Mouse (Mus musculus): ENCODE results near the gene Usp35. TPM values are rescaled to one million over a fixed set of nuclear protein-coding genes. Genes with fewer than 3 reads are reported as not detected.

The Usp35 gene
- polyA plus RNA-seq, 1 experiment from 2014 or later: 1.5 TPM

DNA sequence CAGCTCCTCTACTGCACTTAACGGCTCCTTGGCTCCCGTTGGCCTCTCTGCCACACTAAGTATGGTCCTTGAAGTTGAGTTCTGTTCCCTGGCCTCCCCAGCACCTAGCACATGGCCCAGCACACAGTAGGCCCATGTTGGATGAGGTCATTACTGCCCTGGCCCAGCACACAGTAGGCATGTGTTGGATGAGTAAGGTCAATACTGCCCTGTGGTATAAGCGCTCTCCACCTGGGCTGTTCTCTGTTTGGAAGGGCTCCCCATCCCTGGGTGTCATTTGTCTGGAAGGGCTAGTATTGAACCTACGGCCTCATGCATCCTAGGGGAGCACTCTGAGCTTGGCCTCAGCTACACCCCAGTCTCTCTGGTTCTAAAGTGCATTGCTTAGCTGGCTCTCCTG is 4.4 kb downstream of the Usp35 start:
- 64% methylated on average over 4 of the region's 4 CpGs for WGBS
- no peak overlapping the region for H3K4me2 ChIP-seq (replicated peaks; ENCODE audit: low read depth, low read length)
- no peak for ATAC-seq
- no peak overlapping the region for H3K4me3 ChIP-seq (ENCODE audit: low read depth, low read length)
- H3K9me3 ChIP-seq (ENCODE audit: low read length): no peaks in the 10 kb centered on the region
- no peak overlapping the region for H3K9ac ChIP-seq (replicated peaks; ENCODE audit: low read depth)
- H3K27me3 ChIP-seq (replicated peaks; ENCODE audit: insufficient read depth, low read length): peaks cover 18% of the 10 kb centered on the region; the same call in 1 of the 2 replicates
- TF ChIP-seq EP300 (IDR thresholded peaks at IDR 0.05) (no peak), CTCF (IDR thresholded peaks at IDR 0.05) (no peak)
- no peak overlapping the region for H3K27ac ChIP-seq (ENCODE audit: low read length)
- no peaks in the 10 kb centered on the region for H3K4me1 ChIP-seq (ENCODE audit: insufficient read depth, low read depth, low read length)
- no peaks in the 10 kb centered on the region for H3K36me3 ChIP-seq (ENCODE audit: insufficient read depth, low read length)
- no peak for DNase-seq (ENCODE audit: low spot score)

DNA sequence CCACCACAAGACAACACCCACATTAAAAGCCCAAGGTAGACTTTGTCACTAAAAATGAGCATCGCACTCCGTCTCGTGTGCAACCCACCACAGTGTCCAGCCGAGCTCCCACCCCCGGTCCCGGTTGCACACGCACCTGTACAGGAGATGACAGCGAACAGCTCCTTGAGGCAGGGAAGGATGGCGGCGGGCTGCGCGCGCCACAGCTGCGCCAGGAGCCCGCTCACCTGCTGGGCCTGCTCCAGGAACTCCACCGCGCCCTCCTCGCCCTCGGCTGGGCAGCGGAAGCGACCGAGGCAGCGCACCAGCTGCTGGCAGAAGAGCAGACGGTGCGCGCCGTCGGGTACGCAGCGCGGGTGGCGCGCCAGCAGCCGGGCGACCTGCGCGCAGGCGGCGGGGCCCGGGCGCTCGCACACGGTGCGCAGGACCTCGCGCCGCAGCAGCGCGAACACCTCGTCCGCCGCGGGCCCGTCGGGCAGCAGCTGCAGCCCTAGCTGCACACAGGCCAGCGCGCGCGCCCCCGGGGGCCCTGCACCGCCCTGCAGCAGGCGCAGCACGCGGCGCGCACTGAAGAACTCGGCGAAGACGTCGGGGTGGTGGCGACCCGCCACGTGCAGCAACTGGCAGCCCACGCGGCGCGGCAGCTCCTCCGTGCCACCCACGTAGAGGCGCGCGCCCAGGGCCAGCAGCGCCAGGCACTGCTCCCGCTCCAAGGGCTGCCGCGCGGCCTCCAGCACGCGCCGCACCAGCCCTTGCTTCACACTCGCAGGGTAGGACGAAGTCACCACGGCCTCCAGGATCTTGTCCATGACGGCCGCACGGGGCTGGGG is 6.4 kb downstream of the Usp35 start:
- no peak overlapping the region for H3K9ac ChIP-seq (replicated peaks; ENCODE audit: low read depth)
- no peak for TF ChIP-seq EP300 (IDR thresholded peaks at IDR 0.05)
- TF ChIP-seq CTCF (IDR thresholded peaks at IDR 0.05): no peak
- no peaks in the 10 kb centered on the region for H3K9me3 ChIP-seq (ENCODE audit: low read length)
- 15% methylated on average over 79 of the region's 96 CpGs for WGBS
- DNase-seq (ENCODE audit: low spot score) (no peak), ATAC-seq (peak; percentile 35)
- H3K4me2 ChIP-seq (replicated peaks; ENCODE audit: low read depth, low read length): peak overlapping the region; percentile 48
- H3K36me3 ChIP-seq (ENCODE audit: insufficient read depth, low read length): no peaks in the 10 kb centered on the region
- H3K27ac ChIP-seq (ENCODE audit: low read length): no peak overlapping the region
- H3K27me3 ChIP-seq (replicated peaks; ENCODE audit: insufficient read depth, low read length): peaks cover 18% of the 10 kb centered on the region; the same call in 1 of the 2 replicates
- peak overlapping the region; percentile 24; the same call in 1 of the 2 replicates for H3K4me3 ChIP-seq (ENCODE audit: low read depth, low read length)
- H3K4me1 ChIP-seq (ENCODE audit: insufficient read depth, low read depth, low read length): no peaks in the 10 kb centered on the region

DNA sequence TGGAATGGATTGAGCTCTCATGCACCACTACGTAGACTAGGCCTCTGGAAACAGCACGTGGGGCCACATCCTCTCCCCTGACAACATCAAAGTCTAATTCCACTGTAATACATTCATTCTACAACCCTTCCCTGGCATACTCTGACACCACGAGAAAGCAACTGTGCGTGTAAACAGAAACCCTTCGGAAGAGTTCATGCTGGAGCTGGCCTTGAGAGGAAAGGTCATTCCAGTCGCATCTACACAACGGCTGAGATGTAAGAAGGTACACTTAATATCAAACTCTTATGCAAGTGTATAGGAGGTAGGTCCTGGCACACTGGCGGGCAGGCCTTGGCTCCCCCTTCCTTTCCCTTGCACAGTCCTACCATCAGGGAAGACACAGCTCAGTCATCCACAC is 7.5 kb downstream of the Usp35 start:
- no peaks in the 10 kb centered on the region for H3K9me3 ChIP-seq (ENCODE audit: low read length)
- peaks cover 18% of the 10 kb centered on the region; the same call in 1 of the 2 replicates for H3K27me3 ChIP-seq (replicated peaks; ENCODE audit: insufficient read depth, low read length)
- H3K4me2 ChIP-seq (replicated peaks; ENCODE audit: low read depth, low read length): no peak overlapping the region
- no peaks in the 10 kb centered on the region for H3K4me1 ChIP-seq (ENCODE audit: insufficient read depth, low read depth, low read length)
- WGBS: 89% methylated on average over 8 of the region's 8 CpGs
- DNase-seq (ENCODE audit: low spot score): no peak
- H3K27ac ChIP-seq (ENCODE audit: low read length): no peak overlapping the region
- H3K4me3 ChIP-seq (ENCODE audit: low read depth, low read length): no peak overlapping the region
- no peaks in the 10 kb centered on the region for H3K36me3 ChIP-seq (ENCODE audit: insufficient read depth, low read length)
- H3K9ac ChIP-seq (replicated peaks; ENCODE audit: low read depth): no peak overlapping the region
- no peak for ATAC-seq
- TF ChIP-seq CTCF (IDR thresholded peaks at IDR 0.05): no peak
- TF ChIP-seq EP300 (IDR thresholded peaks at IDR 0.05): no peak

DNA sequence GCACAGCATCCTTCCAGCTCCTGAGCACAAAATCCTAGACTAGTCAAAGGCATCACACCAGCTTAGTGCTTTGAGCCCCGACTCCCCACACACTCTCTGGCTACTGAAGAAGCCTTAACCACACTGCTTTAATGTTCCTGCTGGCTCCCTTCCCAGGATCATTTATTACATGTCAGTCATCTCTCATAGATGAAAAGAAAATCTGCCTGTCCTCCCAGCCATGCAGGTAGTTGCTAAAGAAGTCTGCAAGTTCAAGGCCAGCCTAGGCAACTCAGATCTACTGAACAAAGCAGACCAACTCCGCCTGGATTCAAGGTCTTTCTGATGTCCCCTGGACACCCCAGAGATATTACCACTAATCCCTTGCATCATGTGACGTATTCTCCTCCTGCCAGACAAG is 14.1 kb downstream of the Usp35 start:
- H3K4me2 ChIP-seq (replicated peaks; ENCODE audit: low read depth, low read length): no peak overlapping the region
- TF ChIP-seq EP300 (IDR thresholded peaks at IDR 0.05): no peak
- TF ChIP-seq CTCF (IDR thresholded peaks at IDR 0.05): no peak
- no peak overlapping the region for H3K27ac ChIP-seq (ENCODE audit: low read length)
- 79% methylated on average over 3 of the region's 3 CpGs for WGBS
- no peak overlapping the region for H3K4me3 ChIP-seq (ENCODE audit: low read depth, low read length)
- no peaks in the 10 kb centered on the region for H3K4me1 ChIP-seq (ENCODE audit: insufficient read depth, low read depth, low read length)
- DNase-seq (ENCODE audit: low spot score): no peak
- H3K27me3 ChIP-seq (replicated peaks; ENCODE audit: insufficient read depth, low read length): no peaks in the 10 kb centered on the region
- no peak overlapping the region for H3K9ac ChIP-seq (replicated peaks; ENCODE audit: low read depth)
- H3K9me3 ChIP-seq (ENCODE audit: low read length): no peaks in the 10 kb centered on the region
- no peaks in the 10 kb centered on the region for H3K36me3 ChIP-seq (ENCODE audit: insufficient read depth, low read length)
- no peak for ATAC-seq

DNA sequence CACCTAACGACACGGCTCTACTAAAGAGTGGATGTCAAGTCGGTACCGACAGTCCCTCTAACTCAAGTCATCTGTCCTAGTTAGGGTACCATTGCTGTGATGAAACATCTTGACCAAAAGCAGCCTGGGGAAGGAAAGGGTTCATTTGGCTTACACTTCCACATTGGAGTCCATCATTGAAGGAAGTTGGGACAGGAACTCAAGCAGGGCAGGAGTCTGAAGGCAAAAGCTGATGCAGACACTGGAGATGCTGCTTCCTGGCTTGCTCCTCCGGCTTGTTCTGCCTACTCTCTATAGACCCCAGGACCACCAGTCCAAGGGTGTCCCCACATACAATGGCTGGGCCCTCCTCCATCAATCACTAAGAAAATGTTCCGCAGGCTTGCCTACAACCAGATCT is 16.2 kb downstream of the Usp35 start:
- no peak overlapping the region for H3K9ac ChIP-seq (replicated peaks; ENCODE audit: low read depth)
- DNase-seq (ENCODE audit: low spot score): no peak
- TF ChIP-seq EP300 (IDR thresholded peaks at IDR 0.05): no peak
- no peak for TF ChIP-seq CTCF (IDR thresholded peaks at IDR 0.05)
- no peaks in the 10 kb centered on the region for H3K36me3 ChIP-seq (ENCODE audit: insufficient read depth, low read length)
- H3K4me3 ChIP-seq (ENCODE audit: low read depth, low read length): no peak overlapping the region
- H3K27ac ChIP-seq (ENCODE audit: low read length): no peak overlapping the region
- WGBS: 87% methylated on average over 6 of the region's 6 CpGs
- H3K4me1 ChIP-seq (ENCODE audit: insufficient read depth, low read depth, low read length): no peaks in the 10 kb centered on the region
- no peaks in the 10 kb centered on the region for H3K9me3 ChIP-seq (ENCODE audit: low read length)
- no peak overlapping the region for H3K4me2 ChIP-seq (replicated peaks; ENCODE audit: low read depth, low read length)
- no peak for ATAC-seq
- no peaks in the 10 kb centered on the region for H3K27me3 ChIP-seq (replicated peaks; ENCODE audit: insufficient read depth, low read length)

DNA sequence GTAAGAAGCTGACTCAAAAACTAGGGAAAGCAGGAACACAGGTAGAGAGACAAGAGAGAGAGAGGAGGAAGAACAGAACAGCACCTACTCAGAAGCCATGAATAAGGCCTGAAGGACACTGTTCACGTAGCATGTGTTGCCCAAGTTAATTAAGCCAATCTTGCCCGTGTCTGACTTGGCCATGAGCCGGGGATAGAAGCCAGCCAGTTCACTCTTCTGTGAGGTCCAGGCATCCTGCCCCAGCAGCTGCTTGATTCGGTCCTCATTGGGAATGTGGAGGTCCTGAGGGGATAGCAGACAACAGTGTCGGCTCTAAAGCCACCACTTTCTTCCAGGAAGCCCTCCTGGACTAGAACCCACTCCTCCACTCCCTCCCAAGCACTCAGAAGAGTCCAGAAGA is 17.2 kb downstream of the Usp35 start:
- H3K4me2 ChIP-seq (replicated peaks; ENCODE audit: low read depth, low read length): no peak overlapping the region
- 88% methylated on average over 5 of the region's 5 CpGs for WGBS
- H3K27ac ChIP-seq (ENCODE audit: low read length): no peak overlapping the region
- no peak overlapping the region for H3K4me3 ChIP-seq (ENCODE audit: low read depth, low read length)
- no peak for TF ChIP-seq EP300 (IDR thresholded peaks at IDR 0.05)
- no peak for TF ChIP-seq CTCF (IDR thresholded peaks at IDR 0.05)
- H3K4me1 ChIP-seq (ENCODE audit: insufficient read depth, low read depth, low read length): no peaks in the 10 kb centered on the region
- no peaks in the 10 kb centered on the region for H3K27me3 ChIP-seq (replicated peaks; ENCODE audit: insufficient read depth, low read length)
- H3K36me3 ChIP-seq (ENCODE audit: insufficient read depth, low read length): peaks cover 7% of the 10 kb centered on the region; the same call in 1 of the 2 replicates
- no peaks in the 10 kb centered on the region for H3K9me3 ChIP-seq (ENCODE audit: low read length)
- ATAC-seq (no peak), DNase-seq (ENCODE audit: low spot score) (no peak)
- H3K9ac ChIP-seq (replicated peaks; ENCODE audit: low read depth): no peak overlapping the region

All from lung, postnatal 0 days (tissue).